Mouse (Mus musculus) olfactory bulb, adult 2 months (tissue): ENCODE measurements at regions not wholly inside any gene's neighbourhood (a gene's known extent, or its start where the extent isn't known, plus 50 kb on each side); places are given as distances from the start of the nearest gene placed in this dataset.

Source experiments
- CTCF ChIP-seq: fragments of 200-500 bp; IDR thresholded peaks from 2 replicates; pipeline ENCODE4 v1.5.1; 2012; ENCODE audit warnings: low read depth, mild to moderate bottlenecking, low read length, moderate library complexity; ENCODE audit not compliant: insufficient read depth
- POLR2A ChIP-seq: fragments of 200-500 bp; IDR thresholded peaks from 2 replicates; pipeline ENCODE4 v1.6.1; 2012; ENCODE audit warnings: mild to moderate bottlenecking, low read depth, low read length, moderate library complexity; ENCODE audit not compliant: insufficient read depth

DNA sequence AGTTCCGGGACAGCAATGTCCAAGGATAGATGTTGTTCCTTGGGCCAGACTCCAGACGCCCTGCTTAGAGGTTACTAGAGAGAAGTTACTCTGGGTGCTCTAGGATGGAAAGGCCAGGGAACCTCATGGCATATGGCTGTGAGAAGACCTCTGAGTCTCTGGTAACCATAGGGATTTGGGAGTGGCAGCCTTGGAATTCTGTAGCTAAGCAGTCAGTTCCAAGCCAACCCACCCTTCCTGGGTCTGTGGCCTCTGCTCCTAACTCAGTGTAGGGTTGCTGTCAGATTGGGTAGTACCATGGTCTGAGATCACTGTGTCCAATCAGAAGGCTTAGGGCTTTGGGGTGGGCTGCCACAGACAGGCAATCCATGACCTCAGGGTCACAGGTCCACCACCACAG, 82.3 kb upstream of the Actrt2 start:
- no peak for TF ChIP-seq CTCF
- TF ChIP-seq POLR2A = no peak
